Mouse (Mus musculus) CD4-positive, CD25-positive, alpha-beta regulatory T cell, adult 2 months (primary cell): ENCODE measurements around the gene Rap1gds1.

ENCODE experiments used
- DNase-seq: peaks from one replicate; pipeline ENCODE4 v3.0.0-alpha.2; 2012; ENCODE audit warnings: low read depth, low spot score

Gene Rap1gds1

GRCm38 (mm10) chr3:138945516-138945915 is 129.5 kb downstream of the Rap1gds1 start:
- no peak for DNase-seq

GRCm38 (mm10) chr3:138941604-138942003 is 133.4 kb downstream of the Rap1gds1 start:
- no peak for DNase-seq

DNA sequence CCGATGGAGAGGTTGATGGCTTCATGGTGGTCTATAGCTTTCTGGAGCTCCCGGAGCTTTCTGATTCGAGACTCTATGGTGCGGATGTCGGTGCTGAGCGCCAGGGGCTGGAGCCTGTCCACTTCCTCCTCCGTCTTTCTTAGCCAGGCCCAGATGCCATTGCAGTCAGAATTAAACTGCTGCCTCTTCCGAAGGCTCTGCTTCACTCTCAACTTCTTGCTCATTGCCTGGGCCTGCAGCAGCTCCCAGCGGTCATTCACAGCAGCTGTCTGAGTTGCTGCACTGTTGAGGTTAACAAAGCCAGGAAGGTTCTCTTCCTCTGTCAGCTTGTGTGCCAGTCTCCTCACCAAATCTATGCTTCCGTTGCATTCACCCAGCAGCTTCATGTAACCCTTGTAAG is 137.8 kb downstream of the Rap1gds1 start:
- DNase-seq: no peak

- no peak for DNase-seq
Measured at GRCm38 (mm10) chr3:138936780-138937179, 138.2 kb downstream of the Rap1gds1 start.

- no peak for DNase-seq
Measured at GRCm38 (mm10) chr3:138927437-138927836, 147.6 kb downstream of the Rap1gds1 start.

DNA sequence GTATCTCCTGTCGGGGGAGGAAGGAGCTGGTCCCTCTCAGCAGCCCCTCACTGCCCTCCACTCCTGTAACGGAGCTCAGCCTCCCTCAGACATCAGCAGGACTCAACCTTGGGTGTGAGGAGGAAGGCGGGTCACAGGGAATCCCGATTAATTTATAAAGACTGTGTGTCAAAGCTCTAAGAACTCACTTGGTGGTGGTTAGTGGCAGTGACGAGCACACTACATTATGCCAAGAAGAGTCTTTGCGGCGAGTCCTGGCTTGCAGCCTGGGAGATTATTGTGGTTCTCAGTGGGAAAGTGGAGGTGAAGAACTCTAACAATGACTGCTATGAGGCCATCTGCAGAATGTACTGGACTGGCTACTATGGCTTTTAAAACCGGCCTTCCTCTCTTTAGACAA is 148.8 kb downstream of the Rap1gds1 start:
- no peak for DNase-seq

- DNase-seq: no peak
Measured at GRCm38 (mm10) chr3:138918241-138918640, 156.8 kb downstream of the Rap1gds1 start.

DNA sequence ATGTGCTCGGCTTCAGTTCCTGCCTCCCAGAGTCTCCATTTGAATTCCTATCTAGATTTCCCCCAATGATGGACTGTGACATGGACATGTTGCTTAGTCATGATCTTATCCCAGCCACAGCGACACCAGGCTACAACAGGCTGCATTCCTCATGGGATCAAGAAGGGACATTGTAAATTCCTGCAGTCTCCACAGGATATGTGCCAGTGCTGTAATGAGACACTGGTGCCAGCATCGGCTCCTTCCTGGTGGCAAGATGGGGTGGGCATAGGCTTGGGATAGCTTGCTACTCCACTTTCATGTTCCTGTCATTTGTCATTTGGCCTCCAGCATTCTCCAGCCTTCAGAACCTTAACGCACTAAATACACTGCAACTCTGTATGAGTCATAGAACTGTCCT is 158.0 kb downstream of the Rap1gds1 start:
- no peak for DNase-seq

GRCm38 (mm10) chr3:138916591-138916990 is 158.4 kb downstream of the Rap1gds1 start:
- no peak for DNase-seq

- DNase-seq: no peak
Measured at GRCm38 (mm10) chr3:138914626-138915288, 160.2 kb downstream of the Rap1gds1 start.

DNA sequence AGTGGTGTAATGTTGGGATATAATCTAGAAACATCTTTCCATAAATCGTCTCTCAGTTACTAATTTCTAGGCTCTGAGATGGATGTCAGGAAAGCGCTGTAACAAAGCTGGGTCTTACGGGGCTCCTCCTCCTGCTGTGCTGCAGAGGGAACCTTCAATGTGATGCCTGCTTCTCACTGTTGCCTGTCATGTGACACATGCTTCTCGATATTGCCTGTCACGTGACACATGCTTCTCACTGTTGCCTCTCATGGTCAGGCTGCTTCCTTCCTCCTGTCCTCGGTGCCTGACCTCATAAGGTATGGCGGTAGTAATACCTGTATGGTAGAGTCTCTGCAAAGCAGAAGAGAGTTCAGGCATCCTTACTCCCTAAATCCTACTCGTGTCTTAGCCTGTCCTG is 162.5 kb downstream of the Rap1gds1 start:
- DNase-seq: no peak

- DNase-seq: no peak
Measured at GRCm38 (mm10) chr3:138909313-138909712, 165.7 kb downstream of the Rap1gds1 start.

- peak; percentile 61 for DNase-seq
Measured at GRCm38 (mm10) chr3:138906112-138906880, 168.7 kb downstream of the Rap1gds1 start.

DNA sequence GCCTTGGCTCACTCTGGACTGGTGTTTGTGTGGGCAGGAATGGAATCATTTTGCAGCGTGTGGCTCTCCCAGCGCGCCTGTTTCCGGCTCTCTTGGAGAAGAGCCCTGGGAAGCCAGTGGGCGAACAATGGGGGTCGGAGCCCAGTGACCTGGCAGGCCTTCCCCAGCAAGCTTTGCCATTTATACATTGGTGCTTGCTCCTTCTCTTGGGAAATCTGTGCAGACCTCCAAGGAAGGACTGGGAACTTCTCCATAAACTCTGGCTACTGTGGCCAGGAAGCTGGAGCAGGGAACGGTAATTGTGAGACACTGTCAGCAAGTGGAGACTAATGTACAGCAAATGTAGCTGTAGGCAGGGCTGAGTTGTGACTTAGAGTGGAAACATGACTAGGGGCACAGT is 169.3 kb downstream of the Rap1gds1 start:
- DNase-seq: no peak

DNA sequence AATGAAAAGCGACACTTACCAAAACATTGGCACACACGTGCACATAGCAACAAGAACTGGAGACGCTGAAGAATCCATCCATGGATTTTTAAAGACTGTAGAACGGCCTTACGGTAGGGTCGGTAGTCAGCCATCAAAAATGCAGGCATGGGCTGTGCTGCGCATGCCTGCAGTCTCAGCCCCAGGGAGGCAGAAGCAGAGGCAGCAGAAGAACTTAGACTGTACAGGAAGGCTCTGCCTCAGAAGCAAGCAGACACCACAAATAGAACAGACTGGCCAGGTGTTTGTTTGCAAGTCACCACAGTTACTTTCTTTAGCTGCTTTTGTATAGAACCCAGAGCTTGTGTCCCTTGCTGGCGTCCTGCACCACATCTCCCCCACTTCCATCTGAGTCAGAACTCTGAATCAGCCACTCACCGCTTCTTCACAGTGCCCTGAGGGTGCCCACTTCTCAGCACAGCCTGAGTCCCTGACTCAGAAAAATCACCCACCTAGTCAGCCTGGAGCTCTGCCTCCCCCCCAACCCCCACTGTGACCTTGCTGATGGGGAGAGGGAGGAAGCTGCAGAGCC is 174.3 kb downstream of the Rap1gds1 start:
- no peak for DNase-seq

GRCm38 (mm10) chr3:138898055-138898454 is 176.9 kb downstream of the Rap1gds1 start:
- no peak for DNase-seq

DNA sequence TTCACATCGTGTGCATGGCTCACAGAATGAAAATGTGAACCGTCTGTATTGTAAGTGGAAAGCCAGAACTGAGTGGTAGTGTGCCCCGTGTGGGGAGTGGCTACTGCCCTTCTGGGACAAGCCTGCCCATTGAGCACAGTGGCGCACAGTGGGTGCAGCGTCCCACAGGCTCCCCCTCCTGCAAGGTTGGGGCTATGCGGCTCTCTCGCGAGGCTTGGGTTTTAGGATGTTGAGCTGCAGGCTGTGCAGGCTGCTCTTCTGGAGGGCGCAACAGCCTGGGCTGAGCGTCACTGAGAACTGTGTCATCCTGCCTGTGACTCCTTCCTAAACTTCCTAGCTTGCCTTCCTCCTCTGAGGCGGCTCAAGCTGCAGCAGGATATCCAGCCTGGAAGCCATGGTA is 177.5 kb downstream of the Rap1gds1 start:
- DNase-seq: no peak

DNA sequence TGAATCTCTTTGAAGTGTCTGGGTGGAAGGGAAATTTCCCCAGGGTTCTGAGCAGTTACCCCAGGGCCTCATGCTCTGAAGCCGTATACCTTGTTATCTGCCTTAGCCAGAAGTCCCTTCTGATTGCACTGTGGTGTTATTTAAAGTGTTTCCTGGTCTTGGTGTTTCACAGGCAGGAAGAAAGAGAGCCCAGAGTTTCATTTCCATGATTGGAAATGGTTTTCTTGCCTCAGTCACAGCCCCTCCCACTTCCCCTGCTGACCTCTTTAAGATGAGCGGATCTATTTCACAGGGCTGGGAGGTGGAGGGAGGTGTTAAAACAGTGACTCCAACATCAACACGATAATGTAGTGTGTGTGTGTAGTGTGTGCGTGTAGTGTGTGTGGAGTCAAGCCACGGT is 181.5 kb downstream of the Rap1gds1 start:
- DNase-seq: peak; percentile 59

- no peak for DNase-seq
Measured at GRCm38 (mm10) chr3:138889769-138890295, 185.2 kb downstream of the Rap1gds1 start.

GRCm38 (mm10) chr3:138889214-138889613 is 185.8 kb downstream of the Rap1gds1 start:
- DNase-seq: no peak

DNA sequence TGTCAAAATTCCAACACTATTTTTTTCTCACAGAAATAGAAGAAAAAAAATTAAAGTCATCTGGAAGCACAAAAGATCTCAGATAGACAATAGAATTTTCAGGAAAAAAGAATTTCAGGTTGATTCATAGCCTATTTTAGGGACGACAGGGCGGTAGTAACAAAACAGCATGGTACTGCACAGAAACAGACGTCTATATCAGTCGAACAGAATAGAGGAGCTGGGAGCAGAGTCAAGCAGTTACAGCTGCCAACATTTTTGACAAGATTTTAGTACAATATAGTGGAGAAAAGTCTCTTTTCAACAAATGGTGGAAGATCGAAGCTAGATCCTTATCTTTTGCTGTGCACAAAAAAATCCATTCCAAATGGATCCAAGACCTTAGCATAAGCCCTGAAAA is 188.9 kb downstream of the Rap1gds1 start:
- no peak for DNase-seq

DNA sequence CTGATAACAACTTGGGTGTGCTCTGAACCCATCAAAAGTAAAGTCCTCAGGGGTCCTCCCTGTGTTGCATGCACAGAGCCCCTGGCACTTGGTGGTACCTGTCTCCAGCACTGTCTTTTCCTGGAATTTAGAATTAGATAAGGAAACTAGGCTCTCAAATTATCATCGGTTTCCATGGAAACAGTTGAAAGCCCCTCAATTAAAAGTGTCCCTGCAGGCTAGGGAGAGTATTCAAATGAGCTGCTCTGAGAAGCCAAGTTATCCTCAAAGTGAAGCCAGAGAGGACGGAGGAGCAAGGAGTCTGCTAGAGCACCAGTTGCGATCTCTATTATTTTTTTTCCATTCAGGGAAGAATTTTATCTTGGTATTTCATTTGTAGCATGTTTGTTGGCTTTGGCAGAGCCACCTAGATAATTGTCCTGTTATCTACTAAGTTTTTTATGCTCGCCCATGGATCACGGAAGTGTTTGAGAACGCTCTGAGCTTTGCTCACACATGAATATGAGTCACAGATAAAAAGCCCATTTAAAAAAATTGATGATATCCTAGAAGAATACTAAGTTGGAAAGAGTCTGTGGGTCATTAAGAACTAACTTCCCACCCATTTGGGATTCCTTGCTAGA is 193.2 kb downstream of the Rap1gds1 start:
- no peak for DNase-seq
